Mouse (Mus musculus): Measurements from ENCODE around the gene Zfp668. TPM values are rescaled to one million over a fixed set of nuclear protein-coding genes. Genes with fewer than 3 reads are reported as not detected.
"Not testable (repeated sequence)": the region's sequence is repeated elsewhere in the genome, so short reads cannot be mapped to it uniquely, and the experiment has no call there.

Gene Zfp668
- polyA plus RNA-seq, 1 experiment from 2014 or later: 5.0 TPM

DNA sequence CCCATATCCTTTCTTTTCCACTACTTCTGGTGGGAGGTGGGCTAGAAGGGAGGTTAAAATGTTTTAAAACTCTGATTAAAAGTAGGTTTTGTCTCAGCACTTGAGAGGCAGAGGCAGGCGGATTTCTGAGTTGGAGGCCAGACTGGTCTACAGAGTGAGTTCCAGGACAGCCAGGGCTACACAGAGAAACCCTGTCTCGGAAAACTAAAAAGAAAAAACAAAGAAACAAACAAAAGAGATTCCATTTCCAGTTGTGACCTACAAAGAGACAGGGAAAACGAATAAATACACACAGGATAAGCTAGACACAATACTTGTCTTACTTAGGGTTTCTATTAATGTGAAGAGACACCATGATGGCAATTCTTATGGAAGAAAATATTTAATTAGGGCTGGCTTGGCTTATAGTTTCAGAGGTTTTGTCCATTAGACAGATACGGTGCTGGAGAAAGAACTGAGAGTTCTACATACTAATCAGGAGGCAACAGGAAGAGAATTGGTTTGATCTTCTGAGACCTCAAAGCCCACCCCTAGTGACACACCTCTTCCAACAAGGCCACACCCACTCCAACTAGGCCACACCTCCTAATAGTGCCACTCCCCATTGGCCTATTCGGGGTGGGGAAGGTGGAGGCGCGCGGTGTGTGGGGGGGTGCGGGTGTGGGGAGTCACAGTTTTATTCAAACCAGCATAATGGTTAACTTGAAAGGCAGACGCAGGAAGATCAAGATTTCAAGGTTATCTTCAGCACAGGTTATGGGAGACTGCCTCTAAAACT, 21.7 kb upstream of the Zfp668 start:
- ATAC-seq (ENCODE audit: low read depth): no peak; the same call in 1 of the 2 replicates
- peak overlapping the region; percentile 22; the same call in 1 of the 2 replicates for H3K4me2 ChIP-seq (ENCODE audit: low read depth, low read length)
- no peak overlapping the region for H3K9ac ChIP-seq (ENCODE audit: low read depth, low read length)
- WGBS (ENCODE audit: insufficient replicate concordance): 23% methylated on average over 10 of the region's 10 CpGs
- no peaks in the 10 kb centered on the region for H3K9me3 ChIP-seq (replicated peaks; ENCODE audit: control insufficient read depth, low read length)
- no peak overlapping the region for H3K27ac ChIP-seq (ENCODE audit: low read length)
- H3K27me3 ChIP-seq (ENCODE audit: control insufficient read depth, insufficient read depth, low read depth, low read length): no peaks in the 10 kb centered on the region
- no peak overlapping the region for H3K4me3 ChIP-seq (ENCODE audit: low read depth, low read length)
- no peaks in the 10 kb centered on the region for H3K36me3 ChIP-seq (ENCODE audit: control insufficient read depth, insufficient read depth)
- peaks cover 51% of the 10 kb centered on the region for H3K4me1 ChIP-seq (ENCODE audit: control insufficient read depth, low read depth, low read length)

DNA sequence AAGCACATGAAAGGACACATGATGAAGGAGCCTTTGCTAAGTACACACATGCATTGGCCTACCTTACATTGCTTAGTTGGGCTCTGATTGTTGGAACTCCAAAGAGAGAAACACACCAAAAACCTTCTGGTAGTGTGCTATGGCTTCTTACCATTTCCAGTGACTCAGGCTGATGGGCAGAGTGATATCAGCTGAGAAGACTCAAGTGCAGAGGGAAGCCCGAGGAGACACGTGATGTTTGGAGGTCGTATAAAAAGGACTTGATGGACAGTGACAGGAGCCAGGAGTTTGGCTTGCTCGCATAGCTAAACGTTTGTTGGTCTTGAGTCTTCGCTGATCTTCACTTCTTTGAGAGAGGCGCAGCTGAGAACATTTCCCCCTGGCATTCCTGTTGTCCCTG, 20.9 kb upstream of the Zfp668 start:
- Histone ChIP-seq H3K27ac (ENCODE audit: low read length) (no peak overlapping the region), H3K4me2 (ENCODE audit: low read depth, low read length) (no peak overlapping the region), H3K4me3 (ENCODE audit: low read depth, low read length) (no peak overlapping the region), H3K36me3 (ENCODE audit: control insufficient read depth, insufficient read depth) (no peaks in the 10 kb centered on the region), H3K4me1 (ENCODE audit: control insufficient read depth, low read depth, low read length) (peaks cover 51% of the 10 kb centered on the region), H3K9me3 (replicated peaks; ENCODE audit: control insufficient read depth, low read length) (no peaks in the 10 kb centered on the region), H3K9ac (ENCODE audit: low read depth, low read length) (no peak overlapping the region), H3K27me3 (ENCODE audit: control insufficient read depth, insufficient read depth, low read depth, low read length) (no peaks in the 10 kb centered on the region)
- WGBS (ENCODE audit: insufficient replicate concordance): 76% methylated on average over 7 of the region's 7 CpGs
- no peak for ATAC-seq (ENCODE audit: low read depth)

DNA sequence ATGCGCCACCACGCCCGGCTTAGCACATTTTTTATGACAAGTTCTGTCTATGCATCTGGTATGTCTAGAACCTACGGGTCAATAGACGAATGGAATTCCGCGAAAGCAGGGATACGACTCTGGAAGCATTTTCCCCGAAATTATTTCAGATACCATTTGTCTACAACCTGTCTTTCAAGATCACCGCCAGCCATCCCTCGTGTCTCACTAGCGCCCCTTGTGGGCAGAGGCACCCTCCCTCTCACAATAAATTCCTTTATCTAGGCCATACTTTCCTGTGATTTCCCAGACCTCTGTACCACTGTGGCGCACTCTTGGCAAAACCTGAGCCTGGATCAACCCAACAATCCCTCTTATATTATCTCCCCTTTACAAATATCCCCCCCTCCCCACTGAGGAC, 19.8 kb upstream of the Zfp668 start:
- Histone ChIP-seq H3K4me1 (ENCODE audit: control insufficient read depth, low read depth, low read length) (peaks cover 49% of the 10 kb centered on the region), H3K27ac (ENCODE audit: low read length) (peak overlapping the region; percentile 19; the same call in 1 of the 2 replicates), H3K9ac (ENCODE audit: low read depth, low read length) (no peak overlapping the region), H3K4me2 (ENCODE audit: low read depth, low read length) (0 out of 2 replicates have a peak overlapping the region, but pooled peaks have one; percentile 92), H3K9me3 (replicated peaks; ENCODE audit: control insufficient read depth, low read length) (no peaks in the 10 kb centered on the region), H3K36me3 (ENCODE audit: control insufficient read depth, insufficient read depth) (no peaks in the 10 kb centered on the region), H3K4me3 (ENCODE audit: low read depth, low read length) (no peak overlapping the region), H3K27me3 (ENCODE audit: control insufficient read depth, insufficient read depth, low read depth, low read length) (no peaks in the 10 kb centered on the region)
- no peak for ATAC-seq (ENCODE audit: low read depth)
- 50% methylated on average over 13 of the region's 13 CpGs for WGBS (ENCODE audit: insufficient replicate concordance)

DNA sequence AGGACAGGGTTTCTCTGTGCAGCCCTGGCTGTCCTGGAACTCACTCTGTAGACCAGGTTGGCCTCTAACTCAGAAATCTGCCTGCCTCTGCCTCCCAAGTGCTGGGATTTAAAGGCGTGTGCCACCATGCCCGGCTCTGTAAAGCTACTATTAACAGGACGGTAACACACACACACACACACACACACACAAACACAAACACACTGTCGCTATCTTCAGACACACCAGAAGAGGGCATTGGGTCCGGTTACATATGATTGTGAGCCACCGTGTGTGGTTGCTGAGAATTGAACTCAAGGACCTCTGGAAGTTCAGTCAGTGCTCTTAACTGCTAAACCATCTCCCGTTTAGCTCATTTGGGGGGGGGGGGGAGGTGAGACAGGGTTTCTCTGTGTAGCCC, 19.3 kb upstream of the Zfp668 start:
- Histone ChIP-seq H3K27ac (ENCODE audit: low read length) (peak overlapping the region; percentile 89), H3K4me1 (ENCODE audit: control insufficient read depth, low read depth, low read length) (peaks cover 49% of the 10 kb centered on the region), H3K4me2 (ENCODE audit: low read depth, low read length) (peak overlapping the region; percentile 92), H3K4me3 (ENCODE audit: low read depth, low read length) (peak overlapping the region; percentile 76)
- ATAC-seq (ENCODE audit: low read depth); H3K9ac ChIP-seq (ENCODE audit: low read depth, low read length); H3K27me3 ChIP-seq (ENCODE audit: control insufficient read depth, insufficient read depth, low read depth, low read length); H3K9me3 ChIP-seq (replicated peaks; ENCODE audit: control insufficient read depth, low read length); H3K36me3 ChIP-seq (ENCODE audit: control insufficient read depth, insufficient read depth): not testable (repeated sequence)
- 52% methylated on average over 7 of the region's 7 CpGs for WGBS (ENCODE audit: insufficient replicate concordance)

- Histone ChIP-seq H3K9me3 (replicated peaks; ENCODE audit: control insufficient read depth, low read length) (no peaks in the 10 kb centered on the region), H3K4me1 (ENCODE audit: control insufficient read depth, low read depth, low read length) (peaks cover 45% of the 10 kb centered on the region), H3K27me3 (ENCODE audit: control insufficient read depth, insufficient read depth, low read depth, low read length) (no peaks in the 10 kb centered on the region), H3K4me2 (ENCODE audit: low read depth, low read length) (peak within 1 kb of the TSS; percentile 92), H3K27ac (ENCODE audit: low read length) (peak within 1 kb of the TSS; percentile 89), H3K36me3 (ENCODE audit: control insufficient read depth, insufficient read depth) (no peaks in the 10 kb centered on the region), H3K4me3 (ENCODE audit: low read depth, low read length) (peak within 1 kb of the TSS; percentile 76), H3K9ac (ENCODE audit: low read depth, low read length) (peak within 1 kb of the TSS; percentile 76)
- under 1% methylated on average over 26 of the region's 26 CpGs for WGBS (ENCODE audit: insufficient replicate concordance)
- ATAC-seq (ENCODE audit: low read depth): peak; percentile 96
Observed at GRCm38 (mm10) chr7:127895442-127895841, 18.8 kb upstream of the Zfp668 start, which contains the start of the genes Gm21974 and Vkorc1. TSS of gene Gm21974 (minus strand) at chr7:127895454. TSS of gene Vkorc1 (minus strand) at chr7:127895617.

GRCm38 (mm10) chr7:127894480-127894879, 17.9 kb upstream of the Zfp668 start:
- Histone ChIP-seq H3K4me2 (ENCODE audit: low read depth, low read length) (peak overlapping the region; percentile 92), H3K27ac (ENCODE audit: low read length) (no peak overlapping the region; the same call in 1 of the 2 replicates), H3K4me1 (ENCODE audit: control insufficient read depth, low read depth, low read length) (peaks cover 36% of the 10 kb centered on the region), H3K27me3 (ENCODE audit: control insufficient read depth, insufficient read depth, low read depth, low read length) (no peaks in the 10 kb centered on the region), H3K9me3 (replicated peaks; ENCODE audit: control insufficient read depth, low read length) (no peaks in the 10 kb centered on the region), H3K4me3 (ENCODE audit: low read depth, low read length) (peak overlapping the region; percentile 76), H3K9ac (ENCODE audit: low read depth, low read length) (peak overlapping the region; percentile 10; the same call in 1 of the 2 replicates), H3K36me3 (ENCODE audit: control insufficient read depth, insufficient read depth) (no peaks in the 10 kb centered on the region)
- WGBS (ENCODE audit: insufficient replicate concordance): 77% methylated on average over 5 of the region's 5 CpGs
- no peak for ATAC-seq (ENCODE audit: low read depth)

DNA sequence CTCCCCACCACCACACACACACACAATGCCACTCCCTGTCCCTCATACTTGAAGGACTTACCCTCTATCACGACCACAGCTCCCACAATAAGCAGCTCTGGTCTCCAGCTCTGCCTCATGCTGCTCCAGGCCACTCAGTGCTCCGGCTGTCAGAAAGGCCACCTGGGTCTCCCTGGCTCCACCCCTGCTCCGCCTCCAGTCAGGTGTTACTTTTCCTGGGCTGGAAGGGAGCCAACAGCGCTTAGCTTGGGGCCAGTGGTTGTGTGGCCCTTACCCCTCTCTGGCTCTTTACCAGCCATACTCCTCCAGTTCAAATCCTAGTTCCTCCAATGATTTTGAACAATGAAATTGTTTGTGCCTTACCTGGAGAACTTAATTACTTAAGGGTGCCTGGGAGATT, 14.2 kb upstream of the Zfp668 start, which contains the start of gene Prss53:
Gene Prss53 (minus strand): TSS at position 173 of the 400 bp plus-strand sequence.
- Histone ChIP-seq H3K27ac (ENCODE audit: low read length) (no peak within 1 kb of the TSS), H3K27me3 (ENCODE audit: control insufficient read depth, insufficient read depth, low read depth, low read length) (no peaks in the 10 kb centered on the region), H3K9me3 (replicated peaks; ENCODE audit: control insufficient read depth, low read length) (no peaks in the 10 kb centered on the region), H3K4me3 (ENCODE audit: low read depth, low read length) (no peak within 1 kb of the TSS), H3K36me3 (ENCODE audit: control insufficient read depth, insufficient read depth) (peaks cover 9% of the 10 kb centered on the region), H3K4me1 (ENCODE audit: control insufficient read depth, low read depth, low read length) (peaks cover 17% of the 10 kb centered on the region), H3K4me2 (ENCODE audit: low read depth, low read length) (no peak within 1 kb of the TSS), H3K9ac (ENCODE audit: low read depth, low read length) (no peak within 1 kb of the TSS)
- 51% methylated on average over 4 of the region's 4 CpGs for WGBS (ENCODE audit: insufficient replicate concordance)
- ATAC-seq (ENCODE audit: low read depth): no peak

DNA sequence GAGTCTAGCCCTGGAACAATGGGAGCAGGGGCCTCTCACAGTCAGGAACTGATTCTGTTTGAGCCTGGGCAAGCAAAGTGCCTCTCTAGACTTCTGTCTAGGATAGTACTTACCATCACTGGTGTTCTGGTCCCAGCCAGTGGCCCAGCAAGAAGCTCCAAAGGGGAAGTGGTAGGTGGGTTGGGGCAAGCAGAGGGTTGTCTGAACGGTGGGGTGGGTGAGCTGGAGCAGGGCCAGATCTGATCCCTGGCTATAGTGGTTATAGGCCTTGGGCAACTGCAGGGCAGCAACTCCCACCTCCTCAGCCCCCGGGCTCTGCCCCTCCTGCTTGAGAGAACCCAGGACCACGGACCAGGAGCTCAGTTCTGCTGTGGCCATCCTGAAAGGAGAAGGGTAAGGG, 12.2 kb upstream of the Zfp668 start:
- Histone ChIP-seq H3K9ac (ENCODE audit: low read depth, low read length) (no peak overlapping the region), H3K36me3 (ENCODE audit: control insufficient read depth, insufficient read depth) (peaks cover 14% of the 10 kb centered on the region), H3K4me2 (ENCODE audit: low read depth, low read length) (no peak overlapping the region), H3K9me3 (replicated peaks; ENCODE audit: control insufficient read depth, low read length) (no peaks in the 10 kb centered on the region), H3K4me3 (ENCODE audit: low read depth, low read length) (no peak overlapping the region), H3K27ac (ENCODE audit: low read length) (no peak overlapping the region), H3K27me3 (ENCODE audit: control insufficient read depth, insufficient read depth, low read depth, low read length) (no peaks in the 10 kb centered on the region), H3K4me1 (ENCODE audit: control insufficient read depth, low read depth, low read length) (peaks cover 4% of the 10 kb centered on the region)
- no peak for ATAC-seq (ENCODE audit: low read depth)
- WGBS (ENCODE audit: insufficient replicate concordance): 37% methylated on average over 3 of the region's 3 CpGs

GRCm38 (mm10) chr7:127887781-127888180, 11.2 kb upstream of the Zfp668 start:
- Histone ChIP-seq H3K9ac (ENCODE audit: low read depth, low read length) (no peak overlapping the region), H3K27me3 (ENCODE audit: control insufficient read depth, insufficient read depth, low read depth, low read length) (no peaks in the 10 kb centered on the region), H3K36me3 (ENCODE audit: control insufficient read depth, insufficient read depth) (peaks cover 24% of the 10 kb centered on the region), H3K4me1 (ENCODE audit: control insufficient read depth, low read depth, low read length) (peaks cover 4% of the 10 kb centered on the region), H3K27ac (ENCODE audit: low read length) (no peak overlapping the region), H3K4me3 (ENCODE audit: low read depth, low read length) (no peak overlapping the region), H3K9me3 (replicated peaks; ENCODE audit: control insufficient read depth, low read length) (no peaks in the 10 kb centered on the region), H3K4me2 (ENCODE audit: low read depth, low read length) (no peak overlapping the region)
- WGBS (ENCODE audit: insufficient replicate concordance): 74% methylated on average over 3 of the region's 3 CpGs
- ATAC-seq (ENCODE audit: low read depth): no peak

Measured in liver, embryonic 16.5 days (tissue).